ENCODE assay signal across 17 mouse cellular contexts in the genomic region with DNA sequence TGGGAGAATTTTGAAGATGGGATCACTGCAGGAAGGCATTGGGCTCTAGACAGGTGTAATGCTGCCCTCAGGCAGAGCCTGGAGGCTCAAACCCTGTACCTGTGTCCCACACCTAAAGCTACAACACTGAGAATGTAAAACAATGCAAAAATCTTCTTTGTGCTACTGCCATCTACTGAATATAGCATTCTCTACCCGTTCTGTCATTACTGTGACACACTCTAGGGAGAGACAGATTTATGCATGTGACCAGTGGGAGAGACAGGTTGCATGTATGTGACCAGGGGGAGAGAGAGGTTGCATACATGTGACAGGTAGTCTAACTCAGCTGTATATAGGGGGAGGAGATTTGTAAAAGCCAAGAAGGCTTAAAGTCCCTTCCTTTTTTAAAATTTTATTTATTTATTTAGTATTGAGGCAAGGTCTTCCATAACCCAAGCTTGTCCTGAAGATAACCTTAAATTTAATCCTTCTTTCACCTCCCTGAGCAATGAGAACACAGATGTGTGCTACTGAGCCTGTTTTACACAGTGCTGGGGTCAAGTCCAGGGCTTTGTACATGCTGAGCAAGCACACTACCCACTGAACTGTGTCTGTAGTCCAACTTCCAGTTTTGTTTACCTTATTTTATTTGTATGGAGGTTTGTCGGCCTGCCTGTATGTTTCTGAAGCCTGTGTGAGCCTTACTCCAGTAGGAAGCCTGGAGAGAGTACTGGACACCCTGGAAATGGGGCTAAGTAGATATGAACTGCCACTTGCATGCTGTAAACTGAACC. TPM values are rescaled to one million over a fixed set of nuclear protein-coding genes. Genes with fewer than 3 reads are reported as not detected.
DNase-seq lines count a peak whose midpoint lies in the region; ATAC-seq and TF ChIP-seq lines count a peak whose summit lies in the region.
"Had no signal": no experiment of that assay in that cellular context is flagged by ENCODE, and none has a peak within 500 bp of the region (broad histone marks: within the 10 kb centered on the region; RNA-seq: fewer than 3 reads in every experiment).

No protein-coding gene starts in this region.

- no peak overlapping the region for H3K9ac ChIP-seq in kidney, postnatal 0 days (ENCODE audit: low read depth, low read length)
- no peak overlapping the region for H3K9ac ChIP-seq in neural tube, embryonic 15.5 days (replicated peaks)
- H3K9ac ChIP-seq: heart, embryonic 13.5 days; liver, embryonic 14.5 days; stomach, embryonic 15.5 days had no signal

- H3K4me2 ChIP-seq in kidney, postnatal 0 days (ENCODE audit: low read length): no peak overlapping the region
- H3K4me2 ChIP-seq in neural tube, embryonic 15.5 days: no peak overlapping the region
- H3K4me2 ChIP-seq: heart, embryonic 13.5 days; stomach, embryonic 15.5 days had no signal

- no peaks in the 10 kb centered on the region for H3K36me3 ChIP-seq in heart, embryonic 10.5 days
- H3K36me3 ChIP-seq in kidney, postnatal 0 days (ENCODE audit: insufficient read depth, low read length): no peaks in the 10 kb centered on the region
- no peaks in the 10 kb centered on the region for H3K36me3 ChIP-seq in neural tube, embryonic 15.5 days
- H3K36me3 ChIP-seq: G1E; heart, embryonic 13.5 days; stomach, embryonic 15.5 days had no signal

- DNase-seq in heart, adult 11 months: peak; percentile 14
- DNase-seq in heart, embryonic 10.5 days (ENCODE audit: low spot score): no peak
- peak; percentile 21 for DNase-seq in retina, embryonic 14.5 days (ENCODE audit: low spot score)
- DNase-seq in retina, postnatal 1 day: no peak
- no peak for DNase-seq in kidney, postnatal 0 days (ENCODE audit: low spot score)
- DNase-seq in cerebellum, postnatal 4 days (ENCODE audit: low spot score in 2 of 2): no peak
- no peak for DNase-seq in adrenal gland, postnatal 36 days
- DNase-seq: cerebellum, adult 8-10 months had no signal

- 0 out of 2 replicates have a peak, but pooled peaks have one; percentile 10 for TF ChIP-seq CTCF in kidney, postnatal 0 days (IDR thresholded peaks at IDR 0.05; ENCODE audit: low read depth)

- H3K4me1 ChIP-seq in heart, embryonic 10.5 days: no peaks in the 10 kb centered on the region
- 0 out of 2 replicates have a peak, but pooled peaks cover 8% of the 10 kb centered on the region for H3K4me1 ChIP-seq in kidney, postnatal 0 days (replicated peaks; ENCODE audit: insufficient read depth, low read length)
- peaks cover 21% of the 10 kb centered on the region for H3K4me1 ChIP-seq in neural tube, embryonic 15.5 days
- H3K4me1 ChIP-seq: heart, embryonic 13.5 days; stomach, embryonic 15.5 days had no signal

- peak; percentile 52 for ATAC-seq in kidney, postnatal 0 days (replicated peaks; ENCODE audit: low FRiP score, low read depth)
- peak; percentile 31; the same call in 1 of the 2 replicates for ATAC-seq in neural tube, embryonic 15.5 days (ENCODE audit: low FRiP score)
- ATAC-seq: activated CD4-positive, CD25-positive, alpha-beta regulatory T cell, adult 4 months had no signal

- H3K9me3 ChIP-seq in heart, embryonic 10.5 days: 0 out of 2 replicates have a peak, but pooled peaks cover 3% of the 10 kb centered on the region
- H3K9me3 ChIP-seq in kidney, postnatal 0 days (replicated peaks; ENCODE audit: low read length): no peaks in the 10 kb centered on the region
- H3K9me3 ChIP-seq in neural tube, embryonic 15.5 days (replicated peaks): 0 out of 2 replicates have a peak, but pooled peaks cover 4% of the 10 kb centered on the region
- H3K9me3 ChIP-seq: stomach, embryonic 15.5 days had no signal

- WGBS in heart, embryonic 10.5 days: 82% methylated on average over 2 of the region's 2 CpGs
- 25% methylated on average over 2 of the region's 2 CpGs for WGBS in kidney, postnatal 0 days
- WGBS in neural tube, embryonic 15.5 days: 63% methylated on average over 2 of the region's 2 CpGs

- no peak overlapping the region for H3K4me3 ChIP-seq in heart, embryonic 10.5 days
- H3K4me3 ChIP-seq in kidney, postnatal 0 days (replicated peaks; ENCODE audit: low read depth, low read length): no peak overlapping the region
- no peak overlapping the region for H3K4me3 ChIP-seq in neural tube, embryonic 15.5 days (replicated peaks)
- H3K4me3 ChIP-seq: heart, embryonic 13.5 days; left cerebral cortex, adult 2 months; stomach, embryonic 15.5 days had no signal

- H3K27me3 ChIP-seq in heart, embryonic 10.5 days (ENCODE audit: insufficient read depth, poor library complexity, severe bottlenecking): no peaks in the 10 kb centered on the region
- no peaks in the 10 kb centered on the region for H3K27me3 ChIP-seq in kidney, postnatal 0 days (ENCODE audit: insufficient read depth, low read length)
- H3K27me3 ChIP-seq in neural tube, embryonic 15.5 days (replicated peaks): no peaks in the 10 kb centered on the region
- H3K27me3 ChIP-seq: heart, embryonic 13.5 days; stomach, embryonic 15.5 days had no signal

- no peak overlapping the region for H3K27ac ChIP-seq in heart, embryonic 10.5 days
- peak overlapping the region; percentile 37 for H3K27ac ChIP-seq in kidney, postnatal 0 days
- peak overlapping the region; percentile 34; the same call in 1 of the 2 replicates for H3K27ac ChIP-seq in neural tube, embryonic 15.5 days (replicated peaks)
- H3K27ac ChIP-seq: heart, embryonic 13.5 days; left cerebral cortex, adult 2 months; liver, embryonic 14.5 days; stomach, embryonic 15.5 days had no signal

RNA-seq across cellular contexts. Expression of a gene that starts 28.0 kb away (rescaled TPM):
- 0.05 and 0.06 TPM in 2 replicates for polyA plus RNA-seq in heart, embryonic 10.5 days (2016; fragmentation: Nextera tagmentation; extraction: Ambion mirVana)
- polyA plus RNA-seq in kidney, postnatal 0 days (2015; fragmentation: Nextera tagmentation; extraction: Ambion mirVana): 0.07 TPM in 1 of 2 replicates, not detected in the other
- polyA plus RNA-seq in neural tube, embryonic 15.5 days (2015; fragmentation: Nextera tagmentation; extraction: Ambion mirVana): 0.70 and 1.3 TPM in 2 replicates
- under 1 TPM in 1 of 2 experiments, not detected in 1; 0.03 TPM for total RNA-seq in adrenal gland, postnatal 36 days (2021)
- total RNA-seq: gastrocnemius, adult 18-20 months had no signal
- polyA plus RNA-seq: G1E; heart, embryonic 13.5 days; neural tube, embryonic 11.5 days had no signal

RNA-seq across cellular contexts. Expression of a gene that starts 41.4 kb away (rescaled TPM):
- 49.8 and 53.2 TPM in 2 replicates for polyA plus RNA-seq in heart, embryonic 10.5 days (2016; fragmentation: Nextera tagmentation; extraction: Ambion mirVana)
- 30.8 and 31.1 TPM in 2 replicates for polyA plus RNA-seq in kidney, postnatal 0 days (2015; fragmentation: Nextera tagmentation; extraction: Ambion mirVana)
- 52.4 and 54.6 TPM in 2 replicates for polyA plus RNA-seq in neural tube, embryonic 15.5 days (2015; fragmentation: Nextera tagmentation; extraction: Ambion mirVana)
- 10 to 100 TPM; 49.1 to 53.8 TPM for total RNA-seq in adrenal gland, postnatal 36 days (2021)

Comparison
In these comparisons a context has a peak if more than half of its experiments do, and no peak if none do; other contexts are left out.
1. DNase-seq: peak in heart, adult 11 months (single experiment) and retina, embryonic 14.5 days (single experiment); none in heart, embryonic 10.5 days (single experiment), retina, postnatal 1 day (single experiment), kidney, postnatal 0 days (single experiment), cerebellum, postnatal 4 days (0 of 2) and adrenal gland, postnatal 36 days (0 of 2).